Mouse (Mus musculus): ENCODE measurements around the gene Slc25a29.

The Slc25a29 gene

DNA sequence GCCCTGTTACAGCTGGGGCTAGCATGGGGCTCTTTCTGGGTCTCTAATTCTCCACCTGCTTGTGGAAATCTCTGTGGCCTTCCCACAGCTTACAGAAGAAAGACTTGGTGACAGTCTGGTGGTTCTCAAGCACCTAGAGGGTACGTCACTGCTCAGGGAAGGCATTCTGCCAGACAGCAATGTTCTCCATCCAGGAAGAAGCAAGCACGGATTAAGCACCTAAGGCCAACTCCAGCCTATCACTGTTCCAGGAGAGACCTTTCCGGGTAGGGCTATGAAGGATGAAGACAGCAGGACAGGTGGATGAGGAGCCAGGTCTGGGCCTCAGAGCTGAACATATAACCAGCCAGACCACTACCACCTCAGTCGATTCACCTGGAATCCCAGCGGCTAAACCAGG, 897 bp downstream of the Slc25a29 start:
- DNase-seq (ENCODE audit: extremely low read depth, low read depth, low spot score), result no peak

DNA sequence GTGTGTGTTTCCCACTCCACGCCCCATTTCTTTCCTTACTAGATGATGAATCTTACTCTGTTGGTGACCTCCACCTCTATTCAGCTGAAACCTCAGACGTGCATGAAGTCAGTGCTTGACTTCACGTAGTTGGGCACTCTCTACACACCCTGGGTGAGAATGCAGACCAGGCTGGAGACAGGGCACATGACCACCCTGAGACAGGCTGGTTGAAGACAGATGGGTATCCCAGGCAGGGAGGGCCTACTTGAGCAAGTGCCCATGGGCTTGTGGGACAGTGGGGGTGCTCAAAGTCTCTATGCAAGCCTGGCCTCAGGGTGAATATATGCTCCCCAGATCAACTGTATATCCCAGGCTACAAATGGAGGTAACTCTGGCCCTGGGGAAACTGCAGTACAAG, 1.3 kb downstream of the Slc25a29 start:
- DNase-seq (ENCODE audit: extremely low read depth, low read depth, low spot score), result no peak

DNA sequence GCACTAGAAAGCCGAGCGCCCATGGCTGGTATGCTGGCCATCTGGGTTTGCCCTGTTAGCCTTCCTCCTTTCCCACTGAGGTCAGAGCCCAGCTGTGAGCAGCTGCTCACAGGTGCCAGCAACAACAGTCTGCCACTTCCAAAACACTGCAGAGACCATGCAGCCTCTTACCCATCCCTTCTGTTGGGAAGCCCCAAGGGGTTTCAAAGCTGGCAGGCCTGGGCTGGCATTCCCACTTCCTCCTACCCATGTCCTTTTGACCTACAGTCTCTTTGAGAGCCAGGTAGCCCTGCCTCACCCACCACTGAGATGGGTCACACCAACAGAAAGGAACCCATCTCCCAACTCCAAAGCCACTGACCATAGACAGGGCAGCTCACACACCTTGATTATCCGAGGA, 2.3 kb downstream of the Slc25a29 start:
- no peak for DNase-seq (ENCODE audit: extremely low read depth, low read depth, low spot score)

DNA sequence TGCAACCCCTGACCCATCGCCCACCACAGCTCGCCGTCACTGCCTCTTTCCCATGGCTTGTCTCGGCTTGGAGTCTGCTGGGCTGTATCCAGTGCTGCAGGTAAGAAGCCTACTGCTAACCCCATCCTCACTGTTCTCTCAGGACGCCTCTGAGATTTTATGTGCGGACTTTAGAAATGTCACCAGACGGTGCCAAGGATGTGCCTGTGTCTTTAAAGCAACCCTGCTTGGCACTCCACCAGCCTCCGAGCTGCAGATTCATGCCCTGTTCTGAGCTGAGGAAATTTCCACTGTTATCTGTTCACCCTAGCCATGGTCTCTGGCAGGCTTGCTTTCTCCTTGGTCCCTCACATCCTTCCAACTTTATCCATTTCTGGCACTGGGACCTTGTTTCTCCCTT, 2.8 kb downstream of the Slc25a29 start:
- DNase-seq (ENCODE audit: extremely low read depth, low read depth, low spot score), result no peak

DNA sequence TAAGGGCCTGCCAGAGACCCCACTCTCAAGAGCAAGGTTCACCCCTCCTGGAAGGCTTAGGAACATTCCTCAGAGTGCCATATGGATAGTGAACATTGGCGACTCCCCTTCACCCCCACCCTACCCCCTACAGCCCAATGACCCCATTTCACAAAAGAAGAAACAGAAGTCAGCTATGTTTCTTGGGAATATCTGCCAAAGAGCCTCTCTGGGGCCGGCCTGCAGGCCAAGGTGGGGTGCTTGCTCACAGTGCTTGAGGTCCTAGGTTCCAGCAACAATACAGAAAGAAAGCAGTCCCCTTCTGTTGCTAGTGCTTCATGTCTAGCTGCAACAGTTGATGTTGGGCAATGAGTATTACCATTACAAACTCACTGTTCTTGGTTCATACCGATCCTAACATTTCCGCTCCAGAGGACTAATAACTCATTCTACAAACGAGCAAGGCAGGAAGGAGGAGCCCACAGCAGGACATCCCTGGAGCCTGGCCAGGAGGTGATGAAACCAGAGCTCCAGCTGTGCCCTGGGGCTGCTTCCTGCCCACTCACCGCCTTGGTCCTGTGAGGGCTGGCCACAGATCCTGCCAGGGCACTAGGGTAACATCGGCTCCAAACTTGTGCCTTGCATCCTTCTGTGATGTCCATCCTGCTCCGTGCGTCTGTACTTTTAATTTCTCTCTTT, 3.6 kb downstream of the Slc25a29 start:
- DNase-seq (ENCODE audit: extremely low read depth, low read depth, low spot score), result peak; percentile 81

DNA sequence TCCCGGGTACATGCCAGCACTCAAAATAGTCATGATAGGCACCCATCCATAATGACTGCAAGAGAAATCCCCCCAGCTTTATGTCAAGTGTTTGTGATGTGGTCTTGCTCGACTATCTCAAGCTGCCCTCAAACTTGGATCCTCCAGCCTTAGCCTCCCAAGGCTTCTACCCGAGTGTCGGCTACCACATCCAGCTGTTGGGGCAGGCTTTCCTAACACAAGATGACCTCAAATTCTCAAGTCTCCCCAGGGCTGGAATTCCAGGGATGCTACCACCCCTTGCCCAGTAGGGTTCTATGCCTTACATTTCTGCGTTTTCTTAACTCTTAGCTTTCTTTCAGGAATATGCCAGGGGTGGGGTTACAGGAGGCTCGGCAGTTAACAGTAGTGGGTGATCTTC, 5.3 kb downstream of the Slc25a29 start:
- no peak for DNase-seq (ENCODE audit: extremely low read depth, low read depth, low spot score)

DNA sequence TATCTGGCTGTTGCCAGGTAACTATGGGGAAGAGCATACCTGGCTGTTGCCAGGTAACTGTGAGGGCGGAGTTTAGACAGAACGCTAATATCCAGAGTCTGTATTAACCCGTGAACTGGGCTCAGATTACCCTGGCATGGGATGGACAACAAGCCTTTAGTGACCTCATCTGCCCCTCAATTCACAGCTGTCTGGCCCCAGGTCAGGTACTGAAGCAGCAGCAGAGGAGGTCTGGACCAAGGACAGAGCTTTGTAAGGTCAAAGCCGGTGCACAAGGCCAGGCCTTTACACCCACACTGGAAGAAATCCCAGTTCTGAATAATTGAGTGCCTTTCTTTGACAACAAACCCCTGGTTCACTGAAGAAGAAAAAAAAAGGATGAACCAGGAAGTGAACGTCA, 6.0 kb downstream of the Slc25a29 start:
- no peak for DNase-seq (ENCODE audit: extremely low read depth, low read depth, low spot score)

DNA sequence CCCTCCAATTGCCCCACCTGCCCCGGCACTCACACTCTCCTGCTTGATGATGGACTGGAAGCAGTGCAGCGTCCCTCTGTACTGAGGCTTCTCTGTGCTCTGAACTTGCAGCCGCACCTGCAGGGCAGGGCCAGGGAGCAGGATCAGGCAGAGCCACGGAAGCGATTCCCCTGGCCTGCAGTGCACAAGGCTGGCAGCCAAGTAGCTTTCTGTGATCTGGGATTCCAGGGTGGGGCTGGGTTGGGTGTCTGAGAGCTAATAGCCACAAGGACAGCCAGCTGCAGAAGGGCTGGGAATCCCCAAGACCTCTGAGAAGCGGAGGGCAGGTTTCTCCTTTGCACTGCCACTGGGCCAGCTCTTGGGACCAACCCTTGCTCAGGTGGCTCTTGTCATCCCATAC, 8.0 kb downstream of the Slc25a29 start:
- no peak for DNase-seq (ENCODE audit: extremely low read depth, low read depth, low spot score)

DNA sequence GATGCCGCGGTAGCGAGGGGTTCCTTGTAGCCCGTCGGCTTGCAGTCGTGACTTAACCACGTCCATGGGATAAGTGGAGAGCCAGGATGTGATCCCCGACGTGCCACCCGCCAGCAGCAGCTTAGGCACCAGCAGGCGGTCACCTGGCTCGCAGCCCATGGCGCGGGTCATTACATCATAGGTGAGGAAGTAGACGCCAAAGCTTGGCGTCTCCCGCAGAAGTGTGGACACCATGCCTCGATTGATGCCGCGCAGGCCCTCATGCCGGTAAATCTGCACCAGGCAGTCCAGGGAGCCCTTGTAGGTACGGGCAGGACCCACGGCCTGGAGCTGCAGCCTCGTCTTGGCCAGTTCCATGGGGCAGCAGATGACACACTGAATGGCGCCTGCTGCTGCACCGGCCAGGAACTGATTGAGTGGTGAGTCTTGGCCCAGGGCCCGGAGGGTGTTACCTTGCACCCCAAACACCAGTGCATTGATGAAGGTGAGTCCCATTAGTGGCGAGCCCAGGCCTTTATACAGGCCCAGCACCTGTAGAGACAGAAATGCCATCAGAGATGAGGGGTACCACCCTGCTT, 8.6 kb downstream of the Slc25a29 start:
- DNase-seq (ENCODE audit: extremely low read depth, low read depth, low spot score), result no peak

DNA sequence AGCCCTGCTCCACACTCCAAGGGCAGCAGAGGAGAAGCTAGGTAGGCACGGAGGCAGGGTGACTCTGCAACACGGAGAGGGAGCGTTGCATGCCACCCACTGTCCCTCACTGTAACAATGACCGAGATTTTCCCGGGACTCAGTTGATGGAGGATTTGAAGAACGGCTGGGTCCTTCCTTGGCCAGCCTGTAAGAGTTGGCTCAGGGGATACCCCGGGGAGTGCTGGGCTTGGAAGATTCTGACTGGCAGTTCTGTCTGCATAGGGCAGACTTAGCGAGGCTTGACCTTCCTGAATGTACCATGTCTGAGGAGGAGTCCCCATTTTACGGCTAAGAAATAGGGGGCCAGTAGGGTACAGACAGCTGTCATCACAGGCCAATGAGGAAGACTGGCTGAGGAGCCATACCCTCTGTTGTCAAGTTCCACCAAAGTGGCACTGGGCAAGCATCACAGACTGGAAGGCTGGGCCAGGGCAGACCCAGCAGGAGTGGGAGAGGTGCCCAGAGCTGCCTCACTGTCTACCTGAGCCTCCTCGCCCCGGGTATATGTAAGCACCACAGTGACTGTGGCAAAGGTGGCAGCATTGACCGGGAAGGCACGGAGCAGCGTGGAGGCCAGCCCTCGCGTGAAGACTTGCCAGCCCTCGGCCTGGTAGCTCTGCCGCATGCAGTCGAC, 9.3 kb downstream of the Slc25a29 start:
- no peak for DNase-seq (ENCODE audit: extremely low read depth, low read depth, low spot score)

DNA sequence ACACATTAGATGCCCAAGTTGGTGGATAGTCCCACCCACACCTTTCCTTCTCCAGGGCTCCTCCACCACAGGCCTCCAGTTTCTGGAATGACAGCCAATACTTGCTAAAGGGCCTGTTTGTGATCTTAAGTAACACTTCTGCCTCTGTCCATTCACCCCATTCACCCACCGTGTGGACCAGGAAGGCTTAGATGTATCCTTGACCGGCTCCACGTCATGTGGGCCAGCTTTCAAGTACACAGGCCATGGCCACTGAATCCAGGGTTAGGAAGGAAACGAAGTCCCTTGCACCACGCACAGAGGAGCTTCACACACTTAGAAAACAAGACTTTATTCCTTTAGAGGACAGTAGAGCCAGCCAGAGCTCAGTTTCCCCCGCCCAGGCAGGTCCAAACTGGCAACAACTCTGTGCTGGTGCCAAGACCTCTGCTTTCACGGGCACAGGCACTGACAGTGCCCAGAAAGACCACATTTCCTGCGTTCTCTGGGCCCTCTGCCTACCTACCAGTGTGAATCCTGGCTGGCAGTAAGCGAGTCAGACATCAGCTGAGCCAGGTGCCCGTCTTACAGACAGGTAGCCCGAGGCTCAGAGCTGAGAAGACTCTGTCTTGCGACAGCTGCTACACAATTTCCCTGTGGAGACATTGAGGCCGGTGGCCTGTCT, 10.0 kb downstream of the Slc25a29 start:
- DNase-seq (ENCODE audit: extremely low read depth, low read depth, low spot score), result peak; percentile 61

DNA sequence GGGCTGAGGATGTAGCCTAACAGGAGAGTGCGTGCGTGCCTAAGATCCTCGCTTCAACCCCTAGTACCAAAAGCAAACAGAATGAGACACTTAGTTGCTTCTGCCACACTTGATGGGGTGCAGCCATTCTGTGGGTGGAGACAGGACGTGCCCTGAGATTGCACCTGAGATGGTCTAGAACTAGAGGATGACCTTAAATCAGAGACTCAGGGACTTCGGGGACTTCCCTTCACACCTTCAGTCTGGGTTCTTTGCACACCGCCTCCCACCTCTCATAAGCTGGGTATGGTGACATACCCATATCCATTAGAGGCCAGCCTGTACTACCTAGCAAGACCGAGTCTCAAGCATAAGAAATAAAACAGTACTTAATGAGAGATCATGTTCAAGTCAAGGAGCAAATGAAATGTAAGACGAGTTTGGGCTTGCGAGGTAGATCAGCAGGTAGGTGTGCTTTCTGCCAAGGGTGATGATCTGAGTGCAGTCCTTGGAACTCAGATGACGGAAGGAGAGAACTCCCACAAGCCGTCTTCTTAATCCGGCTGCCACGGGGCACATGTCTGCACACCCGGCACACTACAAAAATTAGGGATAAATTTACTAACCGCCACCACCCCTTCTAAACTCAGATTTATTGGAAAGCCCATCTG, 11.3 kb downstream of the Slc25a29 start:
- peak; percentile 83 for DNase-seq (ENCODE audit: extremely low read depth, low read depth, low spot score)

DNA sequence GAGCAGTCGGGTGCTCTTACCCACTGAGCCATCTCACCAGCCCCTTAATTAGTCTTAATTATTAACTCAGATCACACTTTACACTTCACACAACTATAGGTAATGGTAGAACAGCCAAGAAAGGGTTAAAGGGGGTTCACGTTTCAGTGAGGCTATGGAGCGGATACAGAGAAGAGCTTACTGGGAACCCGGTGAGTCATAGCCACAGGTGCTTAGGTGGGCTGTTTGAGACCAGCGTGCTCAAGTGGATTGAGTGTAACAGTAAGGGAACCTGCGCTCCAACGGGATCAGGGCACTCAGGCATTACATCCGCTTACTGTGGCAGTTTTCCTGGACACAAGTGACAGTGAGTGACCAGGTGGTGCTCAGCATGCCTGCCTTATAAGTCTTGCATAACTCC, 12.6 kb downstream of the Slc25a29 start:
- no peak for DNase-seq (ENCODE audit: extremely low read depth, low read depth, low spot score)

DNA sequence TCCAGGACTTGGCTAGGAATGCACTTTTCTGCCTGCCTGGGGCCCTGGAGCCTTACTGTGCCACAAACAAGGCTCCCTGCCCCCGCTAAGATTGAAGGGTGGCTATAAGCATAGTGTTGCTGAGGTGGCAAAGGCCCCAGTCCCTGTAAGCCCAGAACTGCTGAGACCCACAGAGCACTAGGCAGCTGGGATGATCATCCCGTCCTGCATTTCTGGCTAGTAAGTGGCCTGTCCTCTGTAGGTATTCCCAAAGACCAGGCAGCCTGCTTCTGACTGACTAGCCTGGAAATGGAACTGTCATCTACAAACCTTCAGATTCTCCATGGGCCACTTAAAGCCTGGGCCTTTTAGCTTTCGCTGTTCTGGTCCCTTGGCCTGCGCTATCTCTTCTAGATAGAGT, 15.2 kb downstream of the Slc25a29 start:
- no peak for DNase-seq (ENCODE audit: extremely low read depth, low read depth, low spot score)

DNA sequence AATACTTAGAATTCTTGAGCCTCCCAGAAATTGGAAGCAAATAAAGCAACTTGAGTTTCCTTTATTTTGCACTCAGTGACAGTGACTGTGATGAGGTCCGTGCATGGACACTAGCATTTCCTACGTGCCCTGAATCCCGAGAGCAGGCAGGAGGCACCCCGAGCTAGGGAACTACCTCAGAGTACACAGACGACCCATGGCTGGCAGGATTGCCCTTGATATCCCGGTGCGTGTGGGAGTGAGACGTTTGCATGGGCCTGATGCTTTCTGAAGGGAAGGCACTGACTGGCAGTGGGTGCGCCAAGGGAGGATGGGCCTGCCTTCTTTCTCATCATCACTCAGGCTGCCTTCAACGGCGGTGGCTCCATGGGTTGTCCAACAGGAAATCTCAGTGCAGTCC, 19.1 kb downstream of the Slc25a29 start:
- no peak for DNase-seq (ENCODE audit: extremely low read depth, low read depth, low spot score)

DNA sequence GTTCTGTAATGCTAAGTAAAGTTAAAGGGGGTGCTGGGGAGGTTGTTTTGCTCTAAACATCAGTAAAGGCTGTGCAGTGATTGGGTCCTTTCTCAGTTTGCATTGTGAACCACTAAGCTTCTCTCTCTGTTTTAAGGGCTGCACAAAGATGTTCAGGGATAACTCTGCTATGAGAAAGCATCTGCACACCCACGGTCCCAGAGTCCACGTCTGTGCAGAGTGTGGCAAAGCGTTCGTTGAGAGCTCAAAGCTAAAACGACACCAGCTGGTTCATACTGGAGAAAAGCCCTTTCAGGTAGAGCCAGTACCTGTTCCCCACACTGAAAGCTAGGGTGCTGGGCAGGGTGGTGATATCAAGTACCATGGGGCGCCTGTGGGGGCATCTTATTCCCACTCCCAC, 21.2 kb downstream of the Slc25a29 start:
- DNase-seq (ENCODE audit: extremely low read depth, low read depth, low spot score), result no peak

DNA sequence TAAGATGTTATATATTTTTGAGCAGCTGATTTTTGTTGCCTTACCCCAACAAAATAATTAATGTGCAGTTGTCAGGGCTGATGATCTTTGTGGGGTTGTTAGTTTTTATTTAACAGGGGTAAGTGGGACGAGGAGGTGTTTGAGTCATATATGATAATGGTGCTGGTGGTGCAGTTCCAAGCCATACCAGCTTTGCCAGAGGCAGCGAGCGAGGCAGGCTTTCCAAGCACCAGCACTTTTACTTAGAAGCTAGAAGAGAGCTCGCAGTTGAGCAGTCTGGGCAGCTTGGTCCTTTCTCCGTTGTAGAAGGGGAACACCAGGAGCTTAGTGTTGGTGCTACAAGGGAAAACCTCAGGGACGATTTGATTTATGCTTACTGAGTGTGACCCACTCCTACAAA, 23.2 kb downstream of the Slc25a29 start:
- DNase-seq (ENCODE audit: extremely low read depth, low read depth, low spot score), result no peak

DNA sequence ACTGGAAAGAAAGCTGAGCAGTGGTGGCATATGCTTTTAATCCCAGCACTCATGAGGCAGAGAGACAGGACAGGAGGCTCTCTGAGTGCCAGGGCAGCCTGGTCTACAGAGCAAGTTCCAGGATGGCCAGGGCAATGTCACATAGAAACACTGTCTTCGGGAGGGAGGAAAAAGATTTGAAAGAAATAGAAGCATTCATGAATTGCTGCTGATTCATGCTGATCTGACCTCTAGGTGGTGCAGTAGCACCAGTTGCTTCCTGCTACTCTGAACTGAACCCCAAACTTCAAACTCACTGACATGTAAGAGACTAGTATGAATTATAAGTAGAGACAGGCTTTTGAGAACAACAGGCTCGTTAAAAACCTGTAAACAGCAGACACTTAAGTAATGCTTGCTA, 24.6 kb downstream of the Slc25a29 start:
- no peak for DNase-seq (ENCODE audit: extremely low read depth, low read depth, low spot score)

DNA sequence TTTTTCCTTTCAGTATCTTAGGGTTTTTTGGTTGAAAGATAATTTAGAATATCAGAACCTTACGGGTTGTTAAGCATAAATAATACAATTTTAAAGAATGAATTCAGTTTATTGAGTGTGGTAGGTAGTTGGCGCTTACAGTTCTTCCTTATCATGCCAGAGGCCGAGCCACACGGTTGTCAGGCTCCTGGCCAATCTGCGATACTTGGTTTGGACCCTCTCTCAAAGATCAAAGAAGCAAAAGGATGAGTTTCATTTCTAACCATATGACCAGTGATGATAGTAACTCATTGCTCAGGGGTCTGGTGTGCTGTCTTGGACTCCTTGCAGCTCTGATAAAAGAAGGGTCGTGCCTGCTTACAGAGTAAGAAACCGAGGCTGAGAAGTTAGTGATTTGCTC, 25.4 kb downstream of the Slc25a29 start:
- DNase-seq (ENCODE audit: extremely low read depth, low read depth, low spot score), result no peak

DNA sequence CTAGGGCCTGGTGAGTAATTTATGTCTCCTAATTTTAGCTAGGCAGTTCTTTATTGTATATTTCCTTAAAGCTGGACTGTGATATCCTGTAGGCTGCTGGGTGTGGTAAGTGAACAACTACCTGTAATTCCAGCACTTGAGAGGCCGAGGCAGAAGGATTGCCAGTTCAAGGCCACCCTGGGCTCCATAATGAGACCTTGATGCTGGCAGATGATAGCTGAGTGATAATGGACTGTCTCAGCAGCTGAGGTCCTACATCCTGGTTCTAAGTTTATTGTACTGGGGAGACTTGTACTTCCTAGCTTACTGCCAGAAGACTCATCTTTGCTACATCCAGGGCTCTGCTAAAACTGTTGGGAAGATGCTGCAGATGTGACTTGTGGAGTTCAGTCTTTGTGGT, 25.9 kb downstream of the Slc25a29 start:
- DNase-seq (ENCODE audit: extremely low read depth, low read depth, low spot score), result no peak

DNA sequence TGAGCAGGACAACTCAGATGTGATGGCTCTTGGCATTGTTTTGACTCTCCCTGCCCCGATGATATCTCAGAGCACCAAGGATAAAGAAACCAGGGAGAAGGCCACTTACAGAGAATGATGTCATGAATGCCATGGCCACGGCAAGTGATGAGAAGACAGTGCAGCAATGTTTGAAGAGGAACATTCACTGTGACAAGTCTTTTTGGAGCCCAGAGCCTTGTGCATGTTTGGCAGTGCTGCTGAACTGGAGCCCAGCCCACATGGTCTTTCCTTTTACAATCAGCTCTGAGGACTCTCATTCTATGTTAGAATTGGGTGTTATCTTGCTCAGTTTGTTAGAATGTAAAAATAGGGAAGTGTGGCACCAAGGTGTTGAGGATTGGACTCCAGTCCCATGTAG, 27.2 kb downstream of the Slc25a29 start:
- DNase-seq (ENCODE audit: extremely low read depth, low read depth, low spot score), result no peak

DNA sequence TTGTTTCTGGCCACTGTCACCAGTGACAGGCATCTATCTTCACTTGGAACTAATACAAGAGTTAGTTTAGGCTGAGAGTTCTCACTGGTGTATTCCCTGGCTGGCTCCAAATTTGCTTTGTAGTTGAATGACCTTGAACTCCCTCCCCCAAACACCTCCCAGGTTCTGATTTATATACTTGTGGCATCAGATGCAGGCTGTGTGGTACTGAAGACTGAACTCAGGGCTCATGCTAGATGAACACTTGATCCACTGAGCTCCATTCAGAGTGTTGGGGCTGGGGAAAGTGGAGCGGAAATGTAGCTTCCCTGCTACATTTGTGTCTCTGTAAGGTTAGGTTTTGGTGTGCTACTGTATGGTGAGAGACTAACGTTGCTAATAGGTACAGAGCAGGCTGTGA, 31.3 kb downstream of the Slc25a29 start:
- DNase-seq (ENCODE audit: extremely low read depth, low read depth, low spot score), result no peak
